8 mouse cellular contexts compared by ENCODE assay signal in the genomic region with DNA sequence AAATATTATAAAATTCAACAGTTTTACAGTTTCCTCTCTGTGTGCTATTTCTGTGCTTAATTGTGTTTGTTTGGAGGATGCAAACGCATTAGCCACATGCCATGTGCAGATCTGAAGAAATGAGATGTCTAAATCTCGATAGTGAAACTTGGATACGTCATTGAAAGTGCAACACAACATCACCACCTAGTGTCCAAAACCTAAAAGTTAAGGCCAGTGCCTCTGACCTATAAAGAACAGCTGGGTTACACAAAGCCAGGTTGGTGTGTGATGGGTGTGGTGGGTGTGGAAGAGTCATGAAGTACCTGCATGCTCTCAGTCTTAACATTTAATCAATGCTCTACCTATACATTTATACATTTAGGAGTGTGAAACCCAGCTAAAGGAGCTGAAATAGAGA.
DNase-seq lines count a peak whose midpoint lies in the region; ATAC-seq lines count a peak whose summit lies in the region.

No protein-coding gene starts in this region.

- DNase-seq in adrenal gland, postnatal 14 days: peak; percentile 15
- DNase-seq in adrenal gland, postnatal 36 days: no peak
- peak; percentile 38 for DNase-seq in limb, embryonic 11.5 days (ENCODE audit: low spot score)
- no peak for DNase-seq in limb, embryonic 10.5 days (ENCODE audit: low spot score)
- DNase-seq in embryo, embryonic 11.5 days (ENCODE audit: low read depth, low spot score): peak; percentile 7
- DNase-seq in kidney, postnatal 10 days: peak; percentile 8
- DNase-seq in telencephalon, adult 2 months (ENCODE audit: low read depth, low spot score): peak; percentile 18
- no peak for DNase-seq in gastrocnemius, postnatal 10 days

- H3K4me1 ChIP-seq in limb, embryonic 11.5 days (ENCODE audit: control insufficient read depth, insufficient read depth, low read length): peaks cover 2% of the 10 kb centered on the region; the same call in 1 of the 2 replicates
- peaks cover 41% of the 10 kb centered on the region for H3K4me1 ChIP-seq in limb, embryonic 10.5 days

- H3K27me3 ChIP-seq in limb, embryonic 11.5 days (ENCODE audit: control insufficient read depth, insufficient read depth, low read length): no peaks in the 10 kb centered on the region
- no peaks in the 10 kb centered on the region for H3K27me3 ChIP-seq in limb, embryonic 10.5 days (ENCODE audit: low read depth, poor library complexity, severe bottlenecking)

- no peaks in the 10 kb centered on the region for H3K9me3 ChIP-seq in limb, embryonic 11.5 days (ENCODE audit: control insufficient read depth, low read length)
- H3K9me3 ChIP-seq in limb, embryonic 10.5 days (replicated peaks): no peaks in the 10 kb centered on the region

- H3K4me2 ChIP-seq in limb, embryonic 11.5 days (ENCODE audit: low read depth, severe bottlenecking): no peak overlapping the region

- no peak overlapping the region for H3K27ac ChIP-seq in limb, embryonic 11.5 days (replicated peaks; ENCODE audit: low read depth, low read length)
- H3K27ac ChIP-seq in limb, embryonic 10.5 days: no peak overlapping the region

- WGBS in limb, embryonic 11.5 days: 18% methylated on average over 3 of the region's 3 CpGs
- 39% methylated on average over 3 of the region's 3 CpGs for WGBS in limb, embryonic 10.5 days

- no peak for ATAC-seq in limb, embryonic 11.5 days (ENCODE audit: insufficient number of reproducible peaks, low FRiP score, low TSS enrichment, low read depth)

- H3K9ac ChIP-seq in limb, embryonic 11.5 days (ENCODE audit: low read length): no peak overlapping the region

- no peak overlapping the region for H3K4me3 ChIP-seq in limb, embryonic 11.5 days (ENCODE audit: low read depth, low read length)
- no peak overlapping the region for H3K4me3 ChIP-seq in limb, embryonic 10.5 days

- H3K36me3 ChIP-seq in limb, embryonic 11.5 days (ENCODE audit: control insufficient read depth, insufficient read depth, low read length): no peaks in the 10 kb centered on the region
- H3K36me3 ChIP-seq in limb, embryonic 10.5 days: no peaks in the 10 kb centered on the region

Comparison
In these comparisons a context has a peak if more than half of its experiments do, and no peak if none do; other contexts are left out.
1. DNase-seq: peak in adrenal gland, postnatal 14 days (single experiment), limb, embryonic 11.5 days (single experiment), embryo, embryonic 11.5 days (single experiment), kidney, postnatal 10 days (single experiment) and telencephalon, adult 2 months (single experiment); none in adrenal gland, postnatal 36 days (0 of 2), limb, embryonic 10.5 days (single experiment) and gastrocnemius, postnatal 10 days (single experiment).